Mouse (Mus musculus) urinary bladder, adult 2 months (tissue): Measurements from ENCODE around the gene Cela3b. TPM values are rescaled to one million over a fixed set of nuclear protein-coding genes. Genes with fewer than 3 reads are reported as not detected.

Experiments
- DNase-seq: peaks from one replicate; pipeline ENCODE4 v3.0.0; 2022; ENCODE audit warnings: low spot score
- polyA plus RNA-seq: library from polyadenylated mRNA; depleted of rRNA; stranded (reverse); fragments of >200 nt; gene quantifications from 2 replicates; pipeline ENCODE4 v1.2.3, GENCODE M21; 2012; rRNA removed

The Cela3b gene
- polyA plus RNA-seq, 1 experiment = not detected

GRCm38 (mm10) chr4:137375314-137376278, 54.7 kb downstream of the Cela3b start:
- DNase-seq = no peak

DNA sequence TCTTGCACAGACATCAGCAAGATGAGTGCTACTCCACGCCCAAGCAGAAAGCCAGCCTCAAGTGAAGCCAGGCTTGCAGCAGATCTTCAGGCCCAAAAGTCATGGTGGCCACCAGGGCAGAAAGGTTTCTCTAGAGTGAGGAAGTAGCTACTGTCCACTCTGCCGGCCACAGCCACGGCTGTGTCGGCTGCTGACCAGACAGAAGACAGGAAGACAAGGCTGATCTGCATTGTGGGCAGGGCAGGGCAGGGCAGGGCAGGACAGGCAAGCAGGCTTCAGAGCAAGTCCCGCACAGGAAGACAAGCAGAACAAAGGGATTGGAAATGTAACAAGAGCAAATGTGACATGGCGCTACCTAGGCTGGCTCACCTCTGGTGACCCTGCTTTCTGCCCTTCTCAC, 56.6 kb downstream of the Cela3b start:
- DNase-seq = no peak

- no peak for DNase-seq
These were observed 58.5 kb downstream of the Cela3b start for GRCm38 (mm10) chr4:137371596-137372523.

Other genes with a start within 250 kb of the Cela3b start
- 25.1 and 28.3 TPM in 2 replicates for gene Wnt4, start 153.1 kb downstream of the Cela3b start, polyA plus RNA-seq
- gene Cdc42, start 72.8 kb downstream of the Cela3b start, polyA plus RNA-seq = 326 and 339 TPM in 2 replicates
- gene Cela3a, start 20.7 kb downstream of the Cela3b start, polyA plus RNA-seq = not detected in 2 replicates
- gene 1700013G24Rik, start 22.7 kb upstream of the Cela3b start, polyA plus RNA-seq = not detected in 2 replicates
- gene Hspg2, start 38.2 kb upstream of the Cela3b start, polyA plus RNA-seq = 35.5 and 115 TPM in 2 replicates
- not detected in 2 replicates for gene Ldlrad2, start 144.0 kb upstream of the Cela3b start, polyA plus RNA-seq
- 75.9 and 80.7 TPM in 2 replicates for gene Usp48, start 163.2 kb upstream of the Cela3b start, polyA plus RNA-seq
- 51.1 and 66.6 TPM in 2 replicates for gene Rap1gap, start 234.2 kb upstream of the Cela3b start, polyA plus RNA-seq